Mouse (Mus musculus) naive thymus-derived CD4-positive, alpha-beta T cell, adult 2 months (primary cell): ENCODE measurements around the gene Pde1c.

Source experiments
- DNase-seq: peaks from one replicate; pipeline ENCODE4 v3.0.0-alpha.2; 2011; ENCODE audit warnings: low read depth

The Pde1c gene

DNA sequence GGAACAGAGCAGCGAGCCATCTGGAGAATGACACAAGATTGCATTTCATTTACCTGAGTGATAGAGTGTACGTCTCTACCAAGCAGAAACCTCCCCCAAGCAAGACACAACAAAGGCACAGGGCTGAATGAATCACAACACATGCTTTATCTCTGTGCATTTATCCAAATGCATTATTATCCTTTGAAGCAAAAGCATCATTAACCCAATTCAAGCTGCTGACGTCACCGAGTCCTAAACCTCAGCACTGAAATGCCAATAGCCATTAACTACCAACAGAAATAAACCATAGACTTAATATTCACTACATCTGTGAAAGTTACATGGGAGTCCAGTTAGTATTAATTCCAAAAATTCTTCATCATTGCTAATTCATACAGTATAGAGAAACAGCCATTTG lies 127.4 kb downstream of the Pde1c start:
- no peak for DNase-seq

DNA sequence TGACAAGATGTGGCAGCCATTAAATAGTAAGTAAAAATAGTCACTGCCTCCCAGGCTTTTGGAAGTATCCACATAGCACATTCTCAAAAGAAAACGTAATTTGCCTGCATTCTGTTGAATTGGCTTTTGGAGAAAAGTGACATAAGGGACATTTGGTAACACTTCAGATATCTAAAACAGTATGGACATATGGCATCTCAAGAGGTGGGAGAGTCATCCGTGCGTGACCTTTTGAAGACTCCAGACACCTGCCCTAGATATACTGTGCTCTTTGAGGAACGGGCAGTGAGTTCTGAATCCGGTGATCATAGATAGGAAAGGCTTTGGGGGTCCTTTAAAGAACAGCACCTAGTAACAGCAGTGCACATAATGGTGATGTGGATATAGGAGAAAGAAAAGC lies 143.1 kb downstream of the Pde1c start:
- DNase-seq: no peak

GRCm38 (mm10) chr6:56422866-56423265 lies 146.0 kb downstream of the Pde1c start:
- no peak for DNase-seq

DNA sequence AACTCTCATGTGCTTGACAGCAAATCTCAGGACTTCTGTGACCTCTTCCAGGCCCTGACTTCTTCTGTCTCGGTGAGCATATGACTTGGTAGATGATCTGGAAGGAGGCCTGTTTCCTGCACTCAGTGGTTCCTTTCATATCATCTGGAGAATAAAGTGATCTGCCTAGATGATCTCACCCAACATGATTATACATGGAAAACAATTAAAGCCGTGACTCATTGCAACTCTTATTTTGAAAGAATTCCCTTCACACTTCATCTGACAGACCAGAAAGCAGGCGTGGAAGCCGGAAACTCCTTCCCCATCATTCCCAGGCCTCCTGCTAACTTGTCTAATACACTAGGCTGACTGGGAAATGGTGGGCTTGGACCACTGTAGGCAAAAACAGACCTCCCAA lies 152.7 kb downstream of the Pde1c start:
- no peak for DNase-seq

GRCm38 (mm10) chr6:56389178-56389577 lies 179.7 kb downstream of the Pde1c start:
- no peak for DNase-seq

DNA sequence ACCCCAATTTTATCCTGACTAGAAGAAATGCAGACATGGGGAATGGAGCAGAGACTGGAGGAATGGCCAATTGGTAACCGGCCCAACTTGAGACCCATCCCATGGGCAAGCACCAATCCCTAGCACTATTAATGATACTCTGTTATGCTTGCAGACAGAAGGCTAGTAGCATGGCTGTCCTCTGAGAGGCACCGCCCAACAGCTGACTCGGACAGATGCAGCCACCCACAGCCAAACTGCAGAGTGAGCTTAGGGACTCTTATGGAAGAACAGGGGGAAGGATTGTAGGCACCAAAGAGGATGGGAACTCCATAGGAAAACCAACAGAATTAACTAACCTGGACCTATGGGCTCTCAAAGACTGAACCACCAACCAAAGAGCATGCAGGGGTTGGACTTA lies 192.5 kb downstream of the Pde1c start:
- no peak for DNase-seq

DNA sequence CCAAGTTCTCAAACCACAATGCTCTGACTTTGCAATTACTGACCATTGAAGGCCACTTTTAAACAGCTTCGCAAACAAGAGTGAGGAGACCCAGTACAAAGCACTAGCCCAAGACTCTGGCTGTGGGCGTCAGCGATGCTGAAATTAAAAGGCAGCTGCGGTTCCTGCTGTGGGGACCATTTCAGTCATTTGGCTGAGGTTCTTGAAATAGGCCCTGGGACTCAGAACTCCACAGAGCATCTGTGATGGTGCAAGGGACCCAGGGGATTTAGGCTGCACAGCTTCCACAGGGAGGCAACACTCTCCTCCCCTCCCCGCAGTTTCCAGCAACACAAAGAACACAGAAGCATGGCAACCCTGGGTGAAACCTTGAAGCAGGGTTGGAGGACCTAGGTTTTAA lies 194.7 kb downstream of the Pde1c start:
- DNase-seq: no peak

- no peak for DNase-seq
These were observed 195.2 kb downstream of the Pde1c start for GRCm38 (mm10) chr6:56373753-56374152.

DNA sequence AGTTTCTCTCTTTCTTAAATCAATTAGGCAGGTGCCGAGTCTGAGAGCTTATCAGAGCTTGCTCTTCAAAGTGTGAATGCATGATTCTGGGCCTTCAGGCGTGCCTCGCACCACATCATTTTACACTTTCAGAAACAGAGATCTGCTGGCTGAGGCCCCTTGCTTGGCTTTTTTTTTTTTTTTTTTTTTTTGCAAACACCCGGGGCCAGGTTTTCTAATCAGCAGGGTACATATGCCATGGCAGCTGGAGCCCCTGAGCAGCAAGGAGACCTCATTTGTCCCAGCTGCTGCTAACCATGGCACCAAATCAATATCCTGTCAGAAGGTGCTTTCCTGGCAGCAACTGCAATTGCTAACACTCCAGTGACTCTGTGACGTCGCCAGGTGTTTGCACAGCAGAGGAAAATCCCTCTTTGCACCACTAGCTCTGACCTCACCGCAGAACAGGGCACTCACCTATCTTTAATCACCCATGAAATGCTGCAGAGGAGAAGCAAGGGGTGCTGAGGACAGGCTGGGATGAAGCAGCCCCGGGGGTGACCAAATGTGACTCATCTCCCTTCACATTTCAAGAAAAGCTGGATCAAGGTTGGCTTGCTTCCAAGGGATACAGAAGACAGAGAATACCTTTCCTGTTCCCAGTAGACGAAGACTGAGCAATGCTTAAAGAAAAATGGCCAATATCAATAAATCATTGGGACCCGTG lies 195.7 kb downstream of the Pde1c start:
- DNase-seq: no peak

DNA sequence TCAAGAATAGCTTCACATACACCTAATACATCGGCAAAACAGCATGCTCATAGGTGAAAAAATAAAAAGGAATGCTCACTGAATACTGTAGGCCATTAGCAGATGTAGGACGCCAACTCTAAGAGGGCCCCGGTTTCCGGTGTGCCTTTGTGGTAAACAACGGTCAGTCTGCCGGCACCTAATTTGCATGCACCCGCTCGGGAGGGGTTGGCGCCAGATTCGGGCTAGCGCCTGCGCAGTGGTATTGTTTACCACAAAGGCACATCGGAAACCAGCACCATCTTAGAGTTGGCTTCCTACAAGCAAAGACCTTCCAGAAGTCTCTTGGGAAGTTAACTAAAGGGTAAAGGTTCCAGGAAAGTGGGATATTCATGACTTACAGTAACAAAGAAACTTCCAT lies 199.4 kb downstream of the Pde1c start:
- no peak for DNase-seq

DNA sequence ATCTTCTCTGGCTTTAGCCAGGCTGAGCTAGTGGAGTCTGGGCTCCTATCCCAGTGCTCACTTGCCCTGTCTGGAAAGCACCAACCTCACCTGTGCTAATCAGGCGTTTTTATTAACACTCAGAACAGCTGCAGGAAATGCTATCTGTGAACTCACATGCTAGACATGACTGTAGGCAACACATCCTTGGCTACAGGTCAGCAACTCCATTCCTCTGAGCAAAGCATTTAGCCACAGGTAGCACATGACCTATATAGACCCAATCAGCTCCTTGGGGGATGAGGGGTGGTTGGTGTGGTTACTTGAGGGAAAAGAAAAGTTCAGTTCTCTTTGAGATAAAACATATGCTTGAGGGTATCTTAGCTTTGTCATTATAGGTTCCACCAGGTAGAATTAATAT lies 200.8 kb downstream of the Pde1c start:
- DNase-seq: no peak

GRCm38 (mm10) chr6:56367257-56367656 lies 201.6 kb downstream of the Pde1c start:
- no peak for DNase-seq

DNA sequence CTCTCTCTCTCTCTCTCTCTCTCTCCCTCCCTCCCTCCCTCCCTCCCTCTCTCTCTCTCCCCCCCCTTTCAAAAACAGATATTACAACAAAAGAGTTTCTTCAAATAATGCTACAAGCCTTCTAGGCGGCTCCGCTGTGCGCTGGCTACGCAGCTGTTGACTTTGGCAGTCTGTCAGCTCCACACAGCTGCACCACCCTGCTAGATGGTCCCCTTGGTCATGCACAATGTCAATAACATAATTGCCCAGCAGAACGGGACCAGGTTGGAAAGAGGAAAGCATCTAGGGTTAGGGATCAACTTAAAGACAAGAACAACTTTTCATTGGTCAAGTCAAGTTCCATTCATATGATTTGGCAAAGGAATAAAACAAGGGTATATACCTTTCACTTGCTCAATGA lies 206.3 kb downstream of the Pde1c start:
- no peak for DNase-seq

- DNase-seq: no peak
These were observed 206.8 kb downstream of the Pde1c start for GRCm38 (mm10) chr6:56362128-56362545.

- DNase-seq: no peak
These were observed 207.4 kb downstream of the Pde1c start for GRCm38 (mm10) chr6:56361348-56362127.

- no peak for DNase-seq
These were observed 208.8 kb downstream of the Pde1c start for GRCm38 (mm10) chr6:56360086-56360485.

DNA sequence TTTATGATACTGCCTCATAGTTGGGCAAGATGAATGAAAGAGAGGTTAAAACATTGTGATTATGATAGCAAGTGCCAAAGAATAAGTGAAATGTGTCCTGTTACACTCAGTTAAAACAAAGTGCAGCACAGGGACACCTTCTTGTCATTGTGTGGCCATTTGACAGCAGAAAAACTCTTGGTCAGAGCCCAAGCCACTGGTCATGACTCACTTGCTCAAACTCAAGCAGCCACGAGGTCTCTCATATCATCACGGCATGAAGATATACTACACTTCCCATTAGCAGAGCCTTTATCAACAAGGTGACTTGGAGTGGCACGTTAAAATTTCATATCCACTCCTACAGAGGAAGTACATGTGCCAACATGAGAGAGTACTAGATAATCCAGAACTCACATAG lies 209.8 kb downstream of the Pde1c start:
- DNase-seq: no peak

DNA sequence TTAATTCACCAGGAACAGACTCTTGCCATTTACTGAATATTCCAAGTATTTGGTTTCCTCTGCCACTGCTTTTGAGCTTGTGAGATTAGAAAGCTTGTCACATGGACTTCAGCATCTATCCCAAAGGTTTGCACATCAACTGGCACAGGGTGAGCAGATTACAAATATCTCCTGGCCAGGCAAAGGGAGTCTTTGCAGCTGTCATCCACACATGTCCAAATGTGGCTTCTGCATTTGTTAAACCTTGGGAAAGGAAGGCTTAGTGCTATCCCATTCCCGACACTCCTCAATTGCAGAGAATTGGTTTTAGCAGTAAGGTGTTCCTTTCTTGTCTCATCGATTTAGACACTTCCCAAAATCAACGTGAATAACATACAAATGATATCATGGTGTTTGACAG lies 221.7 kb downstream of the Pde1c start:
- no peak for DNase-seq

DNA sequence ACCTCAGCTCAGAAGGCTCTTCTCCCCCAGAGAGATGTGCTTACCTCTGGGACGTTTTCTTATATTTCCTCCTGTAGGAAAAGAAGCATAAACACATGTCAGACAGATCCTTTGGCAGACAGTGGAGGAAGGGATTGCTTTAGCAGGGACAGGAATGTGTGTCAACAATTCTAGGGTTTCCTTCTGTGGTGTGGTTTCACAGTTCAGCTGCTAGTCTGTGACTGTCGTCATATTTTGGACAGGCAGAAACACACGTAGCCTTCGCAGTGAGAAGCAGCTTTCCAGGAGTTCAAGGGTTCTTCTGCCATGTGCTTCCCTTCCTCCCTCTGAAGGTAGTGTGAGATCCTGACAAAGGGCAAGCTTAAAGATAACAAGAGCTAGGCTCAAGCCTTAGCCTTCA lies 223.8 kb downstream of the Pde1c start:
- DNase-seq: no peak

DNA sequence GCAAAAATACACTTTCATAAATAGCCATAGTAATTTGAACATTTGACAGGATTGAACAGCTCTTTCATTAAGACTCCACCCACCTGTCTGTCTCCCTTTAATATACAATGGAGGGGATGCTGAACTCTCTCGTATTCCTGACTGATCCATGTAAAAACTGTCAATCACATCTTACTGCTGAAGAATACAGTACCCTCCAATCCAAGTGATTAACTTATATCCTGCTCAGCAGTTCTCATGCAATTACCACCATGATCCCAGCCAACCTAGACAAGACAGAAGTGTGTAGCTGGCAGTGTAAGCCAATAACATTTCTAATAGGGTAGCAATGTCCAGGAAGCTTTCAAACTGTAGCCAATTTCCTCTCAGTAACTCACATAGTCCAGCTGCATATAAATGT lies 226.9 kb downstream of the Pde1c start:
- no peak for DNase-seq

- DNase-seq: no peak
These were observed 233.0 kb downstream of the Pde1c start for GRCm38 (mm10) chr6:56335811-56336446.

GRCm38 (mm10) chr6:56332149-56332548 lies 236.8 kb downstream of the Pde1c start:
- no peak for DNase-seq

GRCm38 (mm10) chr6:56331432-56331831 lies 237.5 kb downstream of the Pde1c start:
- no peak for DNase-seq
